Mouse (Mus musculus): ENCODE measurements around the gene Rac1. TPM values are rescaled to one million over a fixed set of nuclear protein-coding genes. Genes with fewer than 3 reads are reported as not detected.
A peak's percentile ranks its signal among the peaks of the same experiment; 100 is the strongest.

The Rac1 gene
- polyA plus RNA-seq, 1 experiment from 2014 or later: 464 TPM

GRCm38 (mm10) chr5:143537022-143537421, 9.2 kb upstream of the Rac1 start:
- no peaks in the 10 kb centered on the region for H3K4me1 ChIP-seq (replicated peaks; ENCODE audit: control insufficient read depth, insufficient read depth, low read length)
- DNase-seq (ENCODE audit: low spot score) (no peak), ATAC-seq (replicated peaks; ENCODE audit: low FRiP score) (no peak)
- H3K4me2 ChIP-seq (ENCODE audit: low read depth, low read length, severe bottlenecking): no peak overlapping the region
- H3K9me3 ChIP-seq (ENCODE audit: control insufficient read depth, low read length): no peaks in the 10 kb centered on the region
- no peak overlapping the region for H3K27ac ChIP-seq (ENCODE audit: low read depth, low read length)
- H3K4me3 ChIP-seq (ENCODE audit: low read depth, low read length): no peak overlapping the region
- no peaks in the 10 kb centered on the region for H3K27me3 ChIP-seq (ENCODE audit: control insufficient read depth, insufficient read depth, low read length)
- H3K9ac ChIP-seq (ENCODE audit: low read length): no peak overlapping the region
- H3K36me3 ChIP-seq (ENCODE audit: control insufficient read depth, insufficient read depth, low read length): no peaks in the 10 kb centered on the region
- WGBS: 52% methylated on average over 2 of the region's 2 CpGs

GRCm38 (mm10) chr5:143534922-143535321, 7.1 kb upstream of the Rac1 start:
- no peak overlapping the region for H3K9ac ChIP-seq (ENCODE audit: low read length)
- no peak for DNase-seq (ENCODE audit: low spot score)
- no peaks in the 10 kb centered on the region for H3K4me1 ChIP-seq (replicated peaks; ENCODE audit: control insufficient read depth, insufficient read depth, low read length)
- no peak overlapping the region for H3K27ac ChIP-seq (ENCODE audit: low read depth, low read length)
- no peaks in the 10 kb centered on the region for H3K36me3 ChIP-seq (ENCODE audit: control insufficient read depth, insufficient read depth, low read length)
- no peak overlapping the region for H3K4me3 ChIP-seq (ENCODE audit: low read depth, low read length)
- 87% methylated on average over 4 of the region's 4 CpGs for WGBS
- H3K4me2 ChIP-seq (ENCODE audit: low read depth, low read length, severe bottlenecking): no peak overlapping the region
- ATAC-seq (replicated peaks; ENCODE audit: low FRiP score): no peak
- no peaks in the 10 kb centered on the region for H3K27me3 ChIP-seq (ENCODE audit: control insufficient read depth, insufficient read depth, low read length)
- H3K9me3 ChIP-seq (ENCODE audit: control insufficient read depth, low read length): no peaks in the 10 kb centered on the region

- H3K4me2 ChIP-seq (ENCODE audit: low read depth, low read length, severe bottlenecking): no peak overlapping the region
- no peak overlapping the region for H3K9ac ChIP-seq (ENCODE audit: low read length)
- H3K9me3 ChIP-seq (ENCODE audit: control insufficient read depth, low read length): no peaks in the 10 kb centered on the region
- ATAC-seq (replicated peaks; ENCODE audit: low FRiP score) (no peak), DNase-seq (ENCODE audit: low spot score) (no peak)
- peaks cover 10% of the 10 kb centered on the region for H3K4me1 ChIP-seq (replicated peaks; ENCODE audit: control insufficient read depth, insufficient read depth, low read length)
- no peaks in the 10 kb centered on the region for H3K36me3 ChIP-seq (ENCODE audit: control insufficient read depth, insufficient read depth, low read length)
- 68% methylated on average over 7 of the region's 7 CpGs for WGBS
- H3K27ac ChIP-seq (ENCODE audit: low read depth, low read length): no peak overlapping the region
- H3K4me3 ChIP-seq (ENCODE audit: low read depth, low read length): no peak overlapping the region
- H3K27me3 ChIP-seq (ENCODE audit: control insufficient read depth, insufficient read depth, low read length): no peaks in the 10 kb centered on the region
These were observed 2.9 kb upstream of the Rac1 start for GRCm38 (mm10) chr5:143530715-143531114.

- ATAC-seq (replicated peaks; ENCODE audit: low FRiP score) (no peak; the same call in 1 of the 2 replicates), DNase-seq (ENCODE audit: low spot score) (no peak)
- H3K4me1 ChIP-seq (replicated peaks; ENCODE audit: control insufficient read depth, insufficient read depth, low read length): peaks cover 10% of the 10 kb centered on the region
- 17% methylated on average over 7 of the region's 7 CpGs for WGBS
- peak overlapping the region; percentile 98 for H3K9ac ChIP-seq (ENCODE audit: low read length)
- no peaks in the 10 kb centered on the region for H3K9me3 ChIP-seq (ENCODE audit: control insufficient read depth, low read length)
- H3K4me2 ChIP-seq (ENCODE audit: low read depth, low read length, severe bottlenecking): peak overlapping the region; percentile 93
- peak overlapping the region; percentile 99 for H3K4me3 ChIP-seq (ENCODE audit: low read depth, low read length)
- H3K27ac ChIP-seq (ENCODE audit: low read depth, low read length): peak overlapping the region; percentile 91
- H3K36me3 ChIP-seq (ENCODE audit: control insufficient read depth, insufficient read depth, low read length): no peaks in the 10 kb centered on the region
- no peaks in the 10 kb centered on the region for H3K27me3 ChIP-seq (ENCODE audit: control insufficient read depth, insufficient read depth, low read length)
These were observed 460 bp upstream of the Rac1 start for GRCm38 (mm10) chr5:143528308-143528683.

- no peaks in the 10 kb centered on the region for H3K9me3 ChIP-seq (ENCODE audit: control insufficient read depth, low read length)
- peak overlapping the region; percentile 93 for H3K4me2 ChIP-seq (ENCODE audit: low read depth, low read length, severe bottlenecking)
- H3K27ac ChIP-seq (ENCODE audit: low read depth, low read length): no peak overlapping the region
- no peaks in the 10 kb centered on the region for H3K36me3 ChIP-seq (ENCODE audit: control insufficient read depth, insufficient read depth, low read length)
- 11% methylated on average over 28 of the region's 28 CpGs for WGBS
- H3K9ac ChIP-seq (ENCODE audit: low read length): peak overlapping the region; percentile 98
- ATAC-seq (replicated peaks; ENCODE audit: low FRiP score) (no peak), DNase-seq (ENCODE audit: low spot score) (no peak)
- no peaks in the 10 kb centered on the region for H3K27me3 ChIP-seq (ENCODE audit: control insufficient read depth, insufficient read depth, low read length)
- peak overlapping the region; percentile 99 for H3K4me3 ChIP-seq (ENCODE audit: low read depth, low read length)
- H3K4me1 ChIP-seq (replicated peaks; ENCODE audit: control insufficient read depth, insufficient read depth, low read length): peaks cover 10% of the 10 kb centered on the region
These were observed 1.0 kb downstream of the Rac1 start for GRCm38 (mm10) chr5:143526698-143527331.

- Histone ChIP-seq H3K4me2 (ENCODE audit: low read depth, low read length, severe bottlenecking) (peak overlapping the region; percentile 93; the same call in 1 of the 2 replicates), H3K27ac (ENCODE audit: low read depth, low read length) (no peak overlapping the region), H3K9me3 (ENCODE audit: control insufficient read depth, low read length) (no peaks in the 10 kb centered on the region), H3K9ac (ENCODE audit: low read length) (peak overlapping the region; percentile 98), H3K4me1 (replicated peaks; ENCODE audit: control insufficient read depth, insufficient read depth, low read length) (peaks cover 10% of the 10 kb centered on the region), H3K27me3 (ENCODE audit: control insufficient read depth, insufficient read depth, low read length) (no peaks in the 10 kb centered on the region), H3K36me3 (ENCODE audit: control insufficient read depth, insufficient read depth, low read length) (no peaks in the 10 kb centered on the region), H3K4me3 (ENCODE audit: low read depth, low read length) (peak overlapping the region; percentile 99; the same call in 1 of the 2 replicates)
- ATAC-seq (replicated peaks; ENCODE audit: low FRiP score) (no peak), DNase-seq (ENCODE audit: low spot score) (no peak)
- 75% methylated on average over 7 of the region's 7 CpGs for WGBS
These were observed 2.2 kb downstream of the Rac1 start for GRCm38 (mm10) chr5:143525454-143526225.

- no peak overlapping the region for H3K27ac ChIP-seq (ENCODE audit: low read depth, low read length)
- no peaks in the 10 kb centered on the region for H3K27me3 ChIP-seq (ENCODE audit: control insufficient read depth, insufficient read depth, low read length)
- H3K9ac ChIP-seq (ENCODE audit: low read length): no peak overlapping the region
- no peak overlapping the region for H3K4me3 ChIP-seq (ENCODE audit: low read depth, low read length)
- ATAC-seq (replicated peaks; ENCODE audit: low FRiP score) (no peak), DNase-seq (ENCODE audit: low spot score) (no peak)
- peaks cover 10% of the 10 kb centered on the region for H3K4me1 ChIP-seq (replicated peaks; ENCODE audit: control insufficient read depth, insufficient read depth, low read length)
- no peaks in the 10 kb centered on the region for H3K9me3 ChIP-seq (ENCODE audit: control insufficient read depth, low read length)
- no peak overlapping the region for H3K4me2 ChIP-seq (ENCODE audit: low read depth, low read length, severe bottlenecking)
- WGBS: 99% methylated on average over 3 of the region's 3 CpGs
- no peaks in the 10 kb centered on the region for H3K36me3 ChIP-seq (ENCODE audit: control insufficient read depth, insufficient read depth, low read length)
These were observed 5.0 kb downstream of the Rac1 start for GRCm38 (mm10) chr5:143522882-143523281.

GRCm38 (mm10) chr5:143520415-143520814, 7.4 kb downstream of the Rac1 start:
- DNase-seq (ENCODE audit: low spot score): no peak
- no peak for ATAC-seq (replicated peaks; ENCODE audit: low FRiP score)
- Histone ChIP-seq H3K27ac (ENCODE audit: low read depth, low read length) (no peak overlapping the region), H3K27me3 (ENCODE audit: control insufficient read depth, insufficient read depth, low read length) (no peaks in the 10 kb centered on the region), H3K36me3 (ENCODE audit: control insufficient read depth, insufficient read depth, low read length) (peaks cover 3% of the 10 kb centered on the region; the same call in 1 of the 2 replicates), H3K4me3 (ENCODE audit: low read depth, low read length) (no peak overlapping the region), H3K9me3 (ENCODE audit: control insufficient read depth, low read length) (no peaks in the 10 kb centered on the region), H3K9ac (ENCODE audit: low read length) (no peak overlapping the region), H3K4me2 (ENCODE audit: low read depth, low read length, severe bottlenecking) (no peak overlapping the region), H3K4me1 (replicated peaks; ENCODE audit: control insufficient read depth, insufficient read depth, low read length) (no peaks in the 10 kb centered on the region; the same call in 1 of the 2 replicates)
- WGBS: 96% methylated on average over 2 of the region's 2 CpGs

All from forebrain, embryonic 11.5 days (tissue).